8 mouse cellular contexts compared by ENCODE assay signal in the genomic region with DNA sequence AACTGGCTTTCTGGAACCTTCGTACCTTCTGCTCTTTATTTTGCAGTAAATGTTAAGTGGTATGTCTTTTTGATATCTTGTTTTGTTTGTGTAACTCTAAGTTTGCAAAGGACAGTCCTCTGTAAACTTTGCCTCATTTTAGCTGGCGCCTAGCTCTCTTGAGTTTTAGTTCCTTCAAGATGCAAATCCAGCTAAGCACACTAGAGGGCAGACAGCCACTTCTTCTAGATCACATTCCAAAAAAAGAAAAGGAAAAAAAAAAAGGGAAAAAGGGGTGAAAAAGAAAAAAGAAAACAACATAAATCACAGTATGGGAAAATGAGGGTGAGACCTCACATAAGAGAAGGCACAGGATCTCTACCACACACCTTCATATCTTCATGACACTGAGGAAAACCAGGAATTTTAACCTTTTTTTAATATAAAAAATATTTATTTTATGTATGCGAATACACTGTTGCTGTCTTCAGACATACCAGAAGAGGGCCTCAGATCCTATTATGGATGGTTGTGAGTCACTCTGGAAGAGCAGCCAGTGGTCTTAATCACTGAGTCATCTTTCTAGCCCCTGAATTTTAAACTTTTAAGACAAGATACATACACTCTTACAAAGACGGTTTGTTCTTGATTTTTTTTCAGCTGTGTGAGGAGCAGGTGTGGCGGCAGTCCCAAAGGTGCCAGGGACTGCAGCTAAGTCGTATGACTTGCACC. TPM values are rescaled to one million over a fixed set of nuclear protein-coding genes. Genes with fewer than 3 reads are reported as not detected.
DNase-seq lines count a peak whose midpoint lies in the region; ATAC-seq and TF ChIP-seq lines count a peak whose summit lies in the region.
"Had no signal": no experiment of that assay in that cellular context is flagged by ENCODE, and none has a peak within 500 bp of the region (broad histone marks: within the 10 kb centered on the region; RNA-seq: fewer than 3 reads in every experiment).

No protein-coding gene starts in this region.

- no peak overlapping the region for H3K4me2 ChIP-seq in kidney, embryonic 14.5 days (replicated peaks; ENCODE audit: low read depth, low read length)
- no peak overlapping the region for H3K4me2 ChIP-seq in lung, postnatal 0 days (replicated peaks; ENCODE audit: low read depth, low read length)
- H3K4me2 ChIP-seq: limb, embryonic 12.5 days had no signal

- no peak for TF ChIP-seq EP300 in lung, postnatal 0 days (IDR thresholded peaks at IDR 0.05)

- TF ChIP-seq CTCF in lung, postnatal 0 days (IDR thresholded peaks at IDR 0.05): peak; percentile 77

- DNase-seq in kidney, adult 9 months: peak; percentile 72
- DNase-seq in ES-E14 (ENCODE audit: low read depth, low spot score): peak; percentile 17
- peak; percentile 84 for DNase-seq in brain, adult 2 months (ENCODE audit: low read depth, low spot score)
- peak; percentile 27 to 50 for DNase-seq in gastrocnemius, postnatal 4 days (ENCODE audit: low spot score in 2 of 2)
- DNase-seq in lung, postnatal 0 days (ENCODE audit: low spot score): peak; percentile 89
- DNase-seq in thymus, postnatal 14 days: peak; percentile 58

- H3K4me3 ChIP-seq in kidney, embryonic 14.5 days (ENCODE audit: low read length): no peak overlapping the region
- no peak overlapping the region for H3K4me3 ChIP-seq in ES-E14 (ENCODE audit: insufficient read depth in 1 of 2, low read depth in 1 of 2, low read length in 2 of 2, poor library complexity in 1 of 2, severe bottlenecking in 1 of 2)
- no peak overlapping the region for H3K4me3 ChIP-seq in lung, postnatal 0 days (ENCODE audit: low read depth, low read length)
- H3K4me3 ChIP-seq: limb, embryonic 12.5 days had no signal

- H3K9ac ChIP-seq in kidney, embryonic 14.5 days (ENCODE audit: low read depth, low read length): no peak overlapping the region
- H3K9ac ChIP-seq in ES-E14 (ENCODE audit: insufficient read depth, low read depth, low read length, poor library complexity, severe bottlenecking): no peak overlapping the region
- no peak overlapping the region for H3K9ac ChIP-seq in lung, postnatal 0 days (replicated peaks; ENCODE audit: low read depth)
- H3K9ac ChIP-seq: limb, embryonic 12.5 days had no signal

- no peak overlapping the region for H3K27ac ChIP-seq in kidney, embryonic 14.5 days (ENCODE audit: low read depth, low read length)
- no peak overlapping the region for H3K27ac ChIP-seq in ES-E14 (ENCODE audit: insufficient read depth, low read depth, low read length, poor library complexity, severe bottlenecking)
- no peak overlapping the region for H3K27ac ChIP-seq in lung, postnatal 0 days (ENCODE audit: low read length)

- 0 out of 2 replicates have a peak, but pooled peaks cover 4% of the 10 kb centered on the region for H3K4me1 ChIP-seq in kidney, embryonic 14.5 days (ENCODE audit: control insufficient read depth, insufficient read depth, low read length)
- 0 out of 4 replicates have a peak, but pooled peaks cover 0 to 2% of the 10 kb centered on the region in 2 experiments for H3K4me1 ChIP-seq in ES-E14 (ENCODE audit: control insufficient read depth in 2 of 2, insufficient read depth in 2 of 2, low read length in 2 of 2, poor library complexity in 1 of 2)
- H3K4me1 ChIP-seq in lung, postnatal 0 days (ENCODE audit: insufficient read depth, low read depth, low read length): 0 out of 2 replicates have a peak, but pooled peaks cover 5% of the 10 kb centered on the region

- in situ Hi-C loops in ES-E14 (cut with MboI; ENCODE audit: low sequenced_read_pairs in 2 of 2, unreplicated experiment in 2 of 2): no loop called here

- H3K36me3 ChIP-seq in kidney, embryonic 14.5 days (ENCODE audit: control insufficient read depth, insufficient read depth, low read length): no peaks in the 10 kb centered on the region
- H3K36me3 ChIP-seq in ES-E14 (ENCODE audit: control insufficient read depth, insufficient read depth, low read length, poor library complexity, severe bottlenecking): no peaks in the 10 kb centered on the region
- H3K36me3 ChIP-seq in lung, postnatal 0 days (ENCODE audit: insufficient read depth, low read length): no peaks in the 10 kb centered on the region
- H3K36me3 ChIP-seq: limb, embryonic 12.5 days had no signal

- no peaks in the 10 kb centered on the region for H3K27me3 ChIP-seq in kidney, embryonic 14.5 days (ENCODE audit: control insufficient read depth, insufficient read depth, low read length)
- no peaks in the 10 kb centered on the region for H3K27me3 ChIP-seq in lung, postnatal 0 days (replicated peaks; ENCODE audit: insufficient read depth, low read length)
- H3K27me3 ChIP-seq: limb, embryonic 12.5 days had no signal

- no peaks in the 10 kb centered on the region for H3K9me3 ChIP-seq in kidney, embryonic 14.5 days (ENCODE audit: control insufficient read depth, low read length)
- H3K9me3 ChIP-seq in ES-E14 (ENCODE audit: control insufficient read depth, insufficient read depth, low read depth, low read length): no peaks in the 10 kb centered on the region
- H3K9me3 ChIP-seq in lung, postnatal 0 days (ENCODE audit: low read length): no peaks in the 10 kb centered on the region
- H3K9me3 ChIP-seq: limb, embryonic 12.5 days had no signal

- 49% methylated on average over 6 of the region's 6 CpGs for WGBS in kidney, embryonic 14.5 days
- WGBS in lung, postnatal 0 days: 32% methylated on average over 6 of the region's 6 CpGs

- no peak for ATAC-seq in kidney, embryonic 14.5 days (ENCODE audit: low FRiP score, low TSS enrichment)
- no peak for ATAC-seq in lung, postnatal 0 days

TF ChIP-seq in ES-E14, 5 proteins besides CTCF, POLR2A, EP300 and RAD21:
- TF ChIP-seq ZNF384 (IDR thresholded peaks at IDR 0.05; ENCODE audit: low read depth, low read length): peak; percentile 91
- peak; percentile 39; the same call in 1 of the 2 replicates for TF ChIP-seq ZC3H11A (IDR thresholded peaks at IDR 0.05; ENCODE audit: borderline replicate concordance, low read depth, low read length)
- TF ChIP-seq CHD2 (IDR thresholded peaks at IDR 0.05; ENCODE audit: low read depth, low read length): no peak

RNA-seq across cellular contexts. Expression of a gene that starts 32.9 kb away (rescaled TPM):
- 149 and 288 TPM in 2 replicates for polyA plus RNA-seq in kidney, embryonic 14.5 days (2014; fragmentation: Nextera tagmentation; extraction: Ambion mirVana)
- 264 and 325 TPM in 2 replicates for total RNA-seq in ES-E14 (2012; rRNA removed)
- 100 to 1,000 TPM; 438 to 442 TPM for total RNA-seq in gastrocnemius, postnatal 4 days (2021)
- 344 and 369 TPM in 2 replicates for polyA plus RNA-seq in lung, postnatal 0 days (2015; fragmentation: Nextera tagmentation; extraction: Ambion mirVana)

Comparison
In these comparisons a context has a peak if more than half of its experiments do, and no peak if none do; other contexts are left out.
1. DNase-seq: peak in every context shown above with its lines; median percentile 89 in lung, postnatal 0 days; 84 in brain, adult 2 months; 72 in kidney, adult 9 months; 58 in thymus, postnatal 14 days; 38 in gastrocnemius, postnatal 4 days; 17 in ES-E14.